Mouse (Mus musculus) liver (tissue): ENCODE data around the gene Trim56.
"Not testable (repeated sequence)": the region's sequence is repeated elsewhere in the genome, so short reads cannot be mapped to it uniquely, and the experiment has no call there.

Source experiments
- DNase-seq: peaks from one replicate; pipeline ENCODE4 v3.0.0-alpha.2; 2020; ENCODE audit warnings: mixed read lengths

Gene Trim56

DNA sequence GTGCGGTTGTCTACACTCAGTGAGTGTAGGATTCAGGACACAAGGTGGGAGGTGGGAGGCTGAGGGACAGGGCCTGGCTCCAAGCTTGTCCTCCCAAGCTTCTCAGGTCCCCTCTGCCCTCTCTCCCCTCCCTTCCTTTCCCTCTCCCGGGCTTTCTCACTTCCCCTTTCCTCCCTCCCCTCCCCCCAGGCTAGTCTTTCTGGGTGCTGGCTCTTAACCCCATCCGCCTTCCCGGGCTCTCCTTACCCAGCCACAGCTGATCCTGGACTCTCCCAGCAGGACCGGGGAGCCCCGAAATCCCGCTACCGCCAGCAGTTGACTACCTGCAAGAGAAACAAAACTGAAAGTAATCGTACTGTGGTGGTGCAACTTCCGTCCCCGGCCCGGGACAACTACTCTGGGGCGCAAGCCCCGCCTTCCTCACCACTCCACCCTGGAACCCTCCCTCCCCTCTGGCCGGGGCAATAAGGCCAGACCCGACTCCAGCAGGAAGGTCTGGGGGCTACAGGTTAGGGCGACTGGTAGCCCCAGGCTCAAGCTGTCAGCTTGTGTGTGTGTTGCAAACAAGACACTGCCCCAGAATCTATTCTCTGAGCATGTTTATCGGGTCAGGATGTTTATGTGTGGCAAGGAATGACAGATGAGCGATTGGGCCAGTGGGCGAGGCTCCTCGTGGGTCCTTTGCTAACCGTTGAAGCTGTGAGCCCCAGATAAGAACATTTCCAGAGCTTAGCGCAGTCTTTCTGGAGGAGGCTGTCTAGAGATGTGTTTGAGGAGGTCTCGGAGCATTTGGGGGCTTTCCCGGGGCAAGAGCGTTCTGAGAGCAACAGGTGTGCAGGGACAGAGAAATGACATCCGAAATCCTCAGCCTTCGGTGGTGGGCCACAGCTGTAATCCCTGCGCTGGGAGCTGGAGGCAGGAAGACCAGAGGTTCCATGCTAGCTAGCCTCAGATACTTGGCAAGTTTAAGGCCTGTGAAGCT lies at the start of gene Trim56:
TSS of gene Trim56 (minus strand) at position 344 of the 982 bp plus-strand sequence.
- peak; percentile 88 for DNase-seq

DNA sequence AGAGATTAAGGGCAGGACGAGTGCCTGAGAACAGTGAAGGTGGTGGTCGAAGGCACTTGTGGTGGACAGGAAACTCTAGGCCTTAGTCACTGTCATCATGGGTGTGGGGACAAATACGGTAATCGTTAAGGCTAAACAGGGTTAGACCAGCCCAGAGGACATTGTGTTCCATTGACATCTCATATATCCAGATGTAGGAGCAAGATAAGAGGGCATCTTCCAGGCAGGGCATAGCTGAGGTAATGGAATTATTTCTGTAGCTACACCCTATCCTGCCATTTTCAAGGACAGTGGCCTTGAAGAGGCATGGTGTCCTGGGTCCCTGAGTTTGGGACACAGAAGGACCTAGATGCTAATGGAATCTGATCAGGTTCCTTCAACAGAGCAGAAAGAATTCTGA lies 45.8 kb upstream of the Trim56 start:
- no peak for DNase-seq

DNA sequence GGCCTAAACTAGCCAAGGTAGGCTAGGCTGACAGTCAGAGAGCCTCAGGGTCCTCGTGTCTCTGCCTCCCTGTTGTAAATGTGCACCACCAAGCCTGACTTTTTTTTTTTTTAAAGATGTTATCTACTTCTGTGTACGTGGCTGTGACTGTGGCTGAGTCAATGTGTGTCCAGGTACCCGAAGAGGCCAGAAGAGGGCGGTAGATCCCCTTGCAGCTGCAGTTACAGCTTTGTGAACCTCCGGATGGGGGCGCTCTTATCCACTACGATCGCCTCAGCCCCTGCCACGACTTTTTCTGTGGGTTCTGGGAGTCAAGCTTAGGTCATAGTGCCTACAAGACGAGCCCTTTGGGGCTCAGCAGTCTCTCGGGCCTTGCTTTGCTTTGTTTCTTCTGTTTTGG lies 43.5 kb upstream of the Trim56 start:
- peak; percentile 58 for DNase-seq

DNA sequence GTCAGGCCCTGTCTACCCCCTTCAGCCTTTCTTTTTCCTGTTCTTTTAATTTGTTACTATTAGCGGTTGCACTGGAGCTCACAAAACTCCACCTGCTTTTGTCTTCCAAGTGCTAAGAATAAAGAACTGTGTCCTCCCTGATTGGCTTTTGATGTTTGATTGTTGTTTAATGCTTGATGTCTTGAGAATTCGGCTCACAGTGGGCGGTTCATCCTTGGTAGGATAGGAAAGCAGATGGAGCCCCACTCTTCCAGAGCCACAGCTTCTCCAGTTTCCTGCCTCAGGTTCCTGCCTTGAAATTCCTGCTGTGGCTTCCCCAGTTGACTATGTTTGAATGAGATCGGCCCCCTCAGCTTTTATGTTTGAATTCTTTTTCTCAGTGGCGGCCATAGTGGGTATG lies 37.3 kb upstream of the Trim56 start:
- no peak for DNase-seq

DNA sequence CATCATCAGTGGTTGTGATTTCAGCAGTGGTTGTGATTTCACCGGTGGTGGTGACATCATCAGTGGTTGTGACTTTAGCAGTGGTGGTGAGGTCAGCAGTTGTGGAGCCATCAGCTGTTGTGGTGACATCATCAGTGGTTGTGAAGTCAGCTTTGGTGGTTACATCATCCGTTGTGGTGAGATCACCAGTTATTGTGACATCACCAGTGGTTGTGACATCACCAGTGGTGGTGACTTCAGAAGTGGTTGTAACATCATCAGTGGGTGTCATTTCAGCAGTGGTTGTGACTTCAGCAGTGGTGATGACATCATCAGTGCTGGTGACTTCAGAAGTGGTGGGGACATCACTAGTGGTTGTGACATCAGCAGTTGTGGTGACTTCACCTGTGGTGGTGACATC lies 36.6 kb upstream of the Trim56 start:
- no peak for DNase-seq

DNA sequence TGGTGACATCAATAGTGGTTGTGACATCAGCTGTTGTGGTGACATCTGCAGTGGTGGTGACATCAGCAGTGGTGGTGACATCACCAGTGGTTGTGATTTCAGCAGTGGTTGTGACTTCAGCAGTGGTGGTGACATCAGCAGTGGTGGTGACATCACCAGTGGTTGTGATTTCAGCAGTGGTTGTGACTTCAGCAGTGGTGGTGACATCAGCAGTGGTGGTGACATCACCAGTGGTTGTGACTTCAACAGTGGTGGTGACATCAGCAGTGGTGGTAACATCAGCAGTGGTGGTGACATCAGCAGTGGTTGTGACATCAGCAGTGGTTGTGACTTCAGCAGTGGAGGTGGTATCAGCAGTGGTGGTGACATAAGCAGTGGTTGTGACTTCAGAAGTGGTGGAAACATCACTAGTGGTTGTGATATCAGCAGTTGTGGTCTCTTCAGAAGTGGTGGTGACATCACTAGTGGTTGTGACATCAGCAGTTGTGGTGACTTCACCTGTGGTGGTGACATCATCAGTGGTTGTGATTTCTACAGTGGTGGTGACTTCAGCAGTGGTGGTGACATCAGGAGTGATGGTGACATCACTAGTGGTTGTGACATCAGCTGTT lies 33.4 kb upstream of the Trim56 start, which contains the start of gene Muc3:
TSS of gene Muc3 (minus strand) at position 51 of the 611 bp plus-strand sequence.
- not testable (repeated sequence) for DNase-seq

DNA sequence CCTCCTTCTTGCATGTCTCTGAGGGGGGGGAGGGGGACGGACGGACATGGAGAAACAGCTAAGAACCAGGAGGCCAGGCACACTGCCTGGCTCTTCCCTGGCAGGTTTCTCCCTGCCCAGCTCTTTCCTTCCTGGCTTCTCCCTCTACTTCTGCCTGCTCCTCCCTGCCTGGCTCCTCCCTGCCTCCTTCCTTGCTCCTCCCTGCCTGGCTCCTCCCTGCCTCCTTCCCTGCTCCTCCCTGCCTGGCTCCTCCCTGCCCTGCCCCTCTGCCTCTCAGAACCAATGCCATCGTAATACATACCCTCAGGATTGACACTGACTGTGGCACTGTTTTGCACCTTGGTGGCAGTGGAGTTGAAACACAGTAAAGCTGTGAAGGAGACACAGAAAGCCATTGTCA lies 24.8 kb upstream of the Trim56 start:
- no peak for DNase-seq

DNA sequence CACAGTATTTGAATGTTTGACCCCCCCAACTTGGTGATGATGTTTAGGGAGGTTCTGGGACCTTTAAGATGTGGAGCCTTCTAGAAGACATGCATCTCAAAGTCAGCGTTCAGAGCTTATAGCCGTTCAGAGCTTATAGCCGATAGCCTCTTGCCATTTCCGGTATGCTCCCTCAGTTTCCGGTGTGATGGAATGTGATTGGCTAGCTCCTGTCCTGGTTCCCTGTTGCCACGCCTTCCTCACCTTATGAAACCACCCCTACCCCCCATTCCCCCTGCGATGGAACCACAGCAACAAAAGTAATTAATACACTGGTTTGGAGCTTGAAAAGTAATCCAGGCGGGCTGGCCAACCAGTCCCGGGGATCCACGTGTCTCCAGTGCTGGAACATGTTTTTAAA lies 23.0 kb upstream of the Trim56 start:
- DNase-seq: no peak

DNA sequence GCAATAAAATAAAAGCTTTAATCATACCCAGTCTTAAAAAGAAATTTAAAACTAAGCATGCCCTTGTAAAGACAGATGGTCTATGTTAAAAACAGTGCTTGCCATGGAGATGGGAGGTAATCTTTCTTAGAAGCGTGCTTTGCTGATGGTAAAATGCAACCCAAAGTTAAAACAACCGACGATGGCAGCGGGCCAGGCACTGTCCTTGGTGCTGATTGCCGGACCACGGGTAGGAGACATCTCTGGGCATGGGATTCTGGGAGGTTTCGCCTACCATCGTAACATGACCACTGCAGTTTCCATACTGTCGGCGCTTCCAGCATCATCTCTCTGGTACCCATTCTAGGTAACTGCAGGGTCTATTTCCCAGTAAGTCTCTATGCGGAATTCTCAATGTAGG lies 18.9 kb upstream of the Trim56 start:
- no peak for DNase-seq

DNA sequence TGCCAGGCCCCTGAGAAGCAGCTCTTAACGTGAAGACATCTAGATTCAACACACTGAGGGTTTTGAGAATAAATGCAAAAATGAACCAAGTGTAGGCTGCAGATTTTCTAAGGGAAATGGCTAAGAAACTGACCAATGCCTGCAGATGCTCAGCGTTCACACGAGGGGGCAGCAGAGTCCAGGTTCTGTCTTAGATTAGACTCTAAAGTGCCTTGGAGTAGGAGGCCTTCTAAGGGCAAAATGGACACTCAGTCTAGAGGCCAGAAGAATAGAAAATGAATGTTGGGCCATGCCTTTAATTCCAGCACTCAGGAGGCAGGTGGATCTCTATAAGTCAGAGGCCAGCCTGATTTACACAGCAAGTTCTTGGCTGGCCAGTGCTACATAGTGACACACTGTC lies 15.5 kb upstream of the Trim56 start:
- DNase-seq: peak; percentile 56

DNA sequence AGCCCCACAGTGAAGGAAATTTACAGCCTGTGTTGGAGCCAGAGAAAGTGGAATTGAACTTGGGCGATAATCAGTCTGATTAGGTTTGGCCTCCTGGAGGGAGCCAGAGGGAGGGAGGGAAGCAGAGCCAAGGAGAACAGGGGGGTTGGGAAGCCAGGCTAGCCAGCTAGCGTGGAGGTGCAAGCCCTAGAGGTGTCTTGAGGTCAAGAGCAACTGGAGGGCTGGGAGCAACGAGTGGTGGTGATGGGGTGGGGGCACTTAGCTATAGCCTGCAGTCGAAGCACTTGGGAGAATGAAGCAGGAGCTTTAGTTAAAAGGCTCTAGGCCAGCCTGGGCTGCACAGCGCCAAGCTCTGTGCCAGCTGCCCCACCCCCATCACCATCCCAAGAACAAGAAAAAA lies 13.3 kb upstream of the Trim56 start:
- no peak for DNase-seq

DNA sequence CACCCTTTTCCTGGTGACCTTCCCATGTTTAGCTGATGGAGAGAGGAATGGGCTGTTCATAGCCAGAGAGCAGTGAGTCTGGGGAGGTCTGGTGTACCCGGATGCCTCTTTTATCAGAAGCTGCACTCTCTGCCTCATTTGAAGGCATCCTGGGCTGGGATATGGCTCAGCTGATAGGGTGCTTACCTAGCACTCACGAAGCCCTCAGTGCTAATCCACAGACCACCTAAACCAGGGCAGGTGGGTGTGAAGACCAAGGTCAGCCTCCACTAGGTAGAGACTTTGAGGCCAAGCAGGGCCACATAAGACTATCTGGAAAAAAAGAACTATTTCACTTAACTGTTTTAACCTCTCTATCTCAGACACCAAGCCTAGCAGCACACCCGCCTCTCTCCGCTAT lies 7.5 kb upstream of the Trim56 start:
- DNase-seq: no peak

DNA sequence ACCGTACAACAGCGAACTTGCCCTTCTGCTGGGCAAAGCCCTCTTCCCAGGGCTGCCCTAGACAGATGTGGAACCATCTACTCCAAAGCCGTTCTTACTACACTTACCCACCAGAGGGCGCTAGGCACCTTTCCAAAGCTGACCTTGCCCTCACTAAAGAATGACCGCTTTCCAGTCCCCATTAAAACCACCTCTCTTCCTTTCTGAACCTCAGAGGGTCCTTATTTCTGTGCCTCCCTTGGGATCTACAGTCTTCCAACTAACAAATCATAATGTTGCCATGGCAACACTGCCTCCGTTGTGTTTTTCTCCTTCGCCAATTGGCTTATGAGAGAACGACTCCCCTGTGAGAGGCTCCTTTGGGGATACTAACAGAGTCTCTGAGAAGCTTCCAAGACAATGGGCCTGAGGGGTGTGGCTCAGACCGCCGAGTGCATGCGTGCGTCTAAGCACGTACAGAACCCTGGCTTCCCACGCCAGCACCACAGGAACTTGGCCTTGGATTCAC lies 6.7 kb upstream of the Trim56 start:
- peak; percentile 84 for DNase-seq

DNA sequence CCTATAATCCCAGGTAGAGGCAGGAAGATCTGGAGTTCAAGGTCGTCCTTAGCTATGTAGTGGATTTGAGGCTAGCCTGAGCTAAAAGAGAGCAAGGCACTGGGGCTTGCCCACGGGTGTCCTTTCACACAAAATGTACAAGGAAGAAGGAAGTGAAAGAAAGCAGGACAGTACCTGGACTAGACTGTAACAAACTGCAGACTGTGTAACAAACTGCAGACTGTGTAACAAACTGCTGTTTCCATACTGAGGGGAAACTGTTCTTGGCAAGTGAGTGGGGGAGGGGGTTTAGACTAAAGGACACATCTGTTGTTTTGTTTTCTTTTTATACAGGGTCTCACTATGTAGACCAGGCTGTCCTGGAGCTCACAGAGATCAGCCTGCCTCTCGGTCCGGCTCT lies 5.3 kb upstream of the Trim56 start:
- DNase-seq: no peak

DNA sequence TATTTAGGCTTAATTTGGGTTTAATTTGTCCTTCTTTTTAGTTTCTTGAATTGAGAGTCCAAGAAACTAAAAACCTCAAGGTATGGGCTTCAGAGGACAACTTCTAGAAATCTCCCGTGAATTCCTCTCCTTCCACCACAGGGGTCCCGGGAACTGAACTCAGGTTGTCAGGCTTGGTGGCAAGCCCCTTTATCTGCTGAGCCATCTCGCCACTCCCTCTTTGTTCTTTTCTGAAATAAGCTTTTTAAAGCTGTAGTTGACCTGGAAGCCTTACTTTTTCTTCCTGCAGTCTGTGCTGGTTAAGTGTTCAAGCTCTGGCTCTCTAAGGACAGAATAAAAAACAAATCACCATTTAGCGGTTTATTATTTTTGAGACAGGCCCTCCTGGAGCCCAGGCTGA lies 2.9 kb upstream of the Trim56 start:
- no peak for DNase-seq

DNA sequence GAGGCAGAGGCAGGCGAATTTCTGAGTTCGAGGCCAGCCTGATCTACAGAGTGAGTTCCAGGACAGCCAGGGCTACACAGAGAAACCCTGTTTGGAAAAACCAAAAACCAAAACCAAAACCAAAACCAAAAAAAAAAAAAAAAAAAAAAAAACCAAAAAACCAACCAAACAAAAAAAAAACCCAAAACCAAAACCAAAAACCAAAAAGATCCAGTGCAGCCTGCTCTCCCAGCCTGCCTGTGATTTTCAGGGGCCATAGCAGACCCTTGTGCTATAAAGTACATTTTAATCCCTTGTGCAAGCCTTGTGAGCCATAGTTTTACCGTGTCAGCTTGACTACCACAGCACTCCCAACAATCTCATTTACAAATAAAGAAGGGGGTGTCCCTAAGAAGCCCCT lies 2.0 kb upstream of the Trim56 start:
- not testable (repeated sequence) for DNase-seq

DNA sequence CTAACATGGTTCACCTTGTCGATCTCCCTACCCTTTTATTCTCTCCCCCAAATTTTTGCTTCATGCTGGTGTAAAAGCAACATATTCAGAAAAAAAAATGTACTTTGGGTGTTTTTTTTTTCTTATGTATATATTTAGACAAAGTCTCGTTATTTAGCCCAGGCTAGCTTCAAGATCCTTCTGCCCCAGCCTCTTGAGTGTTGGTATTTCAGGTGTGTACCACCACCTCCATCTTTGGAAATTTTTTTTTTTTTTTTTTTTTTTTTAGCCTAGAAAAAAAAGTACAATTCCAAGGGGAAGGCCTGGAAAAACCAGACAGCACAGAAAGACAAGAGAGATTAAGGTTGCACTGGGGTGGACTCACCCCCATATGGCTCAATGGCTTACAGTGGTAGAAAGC lies 978 bp upstream of the Trim56 start:
- DNase-seq: no peak

DNA sequence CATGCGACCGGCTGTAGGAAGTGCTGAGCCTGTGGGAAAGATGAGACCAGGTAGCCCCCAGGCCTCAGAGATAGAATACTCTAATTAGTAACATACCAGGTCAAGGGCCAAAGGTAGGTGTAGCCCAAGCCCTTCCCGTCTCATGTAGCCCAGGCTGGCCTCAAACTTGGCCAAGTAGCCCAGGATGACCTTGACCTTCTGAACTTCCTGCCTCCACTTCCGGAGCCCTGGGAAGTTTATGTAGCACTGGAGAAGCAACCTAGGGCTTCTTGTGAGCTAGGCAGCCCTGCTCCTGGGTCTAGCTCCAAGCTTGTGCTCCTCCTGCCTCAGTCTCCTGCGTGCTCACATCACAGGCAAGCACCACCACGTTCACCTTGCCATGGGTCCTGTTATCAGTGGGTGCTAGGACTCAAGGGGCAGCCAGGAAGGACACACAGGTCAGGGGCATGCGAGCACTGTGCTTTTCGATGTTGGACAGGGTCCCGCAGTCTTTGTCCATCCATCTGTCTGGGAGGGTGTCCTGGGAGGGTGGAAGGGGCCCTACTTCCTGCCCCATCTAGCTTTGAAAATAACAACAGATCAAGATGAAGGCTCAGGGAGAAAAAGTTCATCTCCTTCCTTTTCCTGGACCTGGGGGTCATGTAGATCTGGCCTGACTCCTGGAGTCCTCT lies 983 bp downstream of the Trim56 start:
- DNase-seq: no peak

DNA sequence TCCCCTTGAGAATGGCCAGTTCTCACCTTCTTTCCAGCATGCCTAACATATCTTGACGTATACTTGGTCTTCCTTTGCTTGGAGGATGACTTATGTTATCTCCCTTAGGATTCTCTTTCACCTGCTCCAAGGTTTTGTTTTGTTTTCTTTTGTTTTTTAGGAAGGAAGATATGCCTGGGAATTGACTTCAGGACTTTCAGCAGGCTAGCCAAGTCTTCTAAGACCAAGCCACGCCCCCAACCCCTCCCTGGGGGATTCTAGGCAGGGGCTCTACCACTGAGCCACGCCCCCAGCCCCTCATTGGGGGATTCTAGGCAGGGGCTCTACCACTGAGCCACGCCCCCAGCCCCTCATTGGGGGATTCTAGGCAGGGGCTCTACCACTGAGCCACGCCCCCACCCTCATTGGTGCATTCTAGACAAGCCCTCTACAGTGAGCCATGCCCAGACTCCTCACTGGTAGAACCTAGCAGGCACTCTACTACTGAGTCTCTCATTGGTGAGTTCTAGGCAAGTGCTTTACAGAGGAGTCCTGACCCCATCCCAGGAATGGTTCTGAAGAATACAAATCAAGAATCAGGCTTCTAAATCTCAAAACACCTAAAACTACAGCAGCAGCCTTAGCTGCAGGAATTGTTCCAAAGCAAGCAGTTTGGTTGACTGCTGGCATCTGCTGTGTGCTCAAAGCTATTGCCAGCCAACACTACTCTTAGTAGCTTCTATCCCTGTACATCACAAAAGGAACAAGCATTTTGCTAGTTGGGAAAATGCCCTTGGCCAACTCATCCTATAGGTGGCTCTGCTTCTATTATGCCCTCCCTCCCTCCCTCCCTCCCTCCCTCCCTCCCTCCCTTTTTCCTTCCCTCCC lies 4.2 kb downstream of the Trim56 start:
- no peak for DNase-seq

DNA sequence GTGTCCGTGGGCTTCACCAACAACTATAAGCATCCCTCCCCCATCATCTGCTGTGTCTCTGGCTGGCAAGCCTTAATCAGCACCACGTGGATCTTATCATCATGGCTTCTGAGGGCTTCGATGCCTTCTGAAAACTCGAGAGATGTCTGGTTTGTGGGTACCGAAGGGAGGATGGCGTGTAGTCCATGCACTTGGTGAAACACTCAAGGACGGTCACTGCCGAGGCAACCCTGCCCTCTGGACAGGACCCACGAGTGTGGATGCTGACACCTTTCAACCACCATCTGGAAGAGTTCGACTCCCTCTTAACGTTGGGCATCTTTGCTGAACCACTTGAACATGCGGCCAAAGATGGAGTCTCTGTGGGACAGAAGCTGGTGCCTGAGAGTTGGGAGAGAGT lies 5.1 kb downstream of the Trim56 start:
- DNase-seq: no peak

DNA sequence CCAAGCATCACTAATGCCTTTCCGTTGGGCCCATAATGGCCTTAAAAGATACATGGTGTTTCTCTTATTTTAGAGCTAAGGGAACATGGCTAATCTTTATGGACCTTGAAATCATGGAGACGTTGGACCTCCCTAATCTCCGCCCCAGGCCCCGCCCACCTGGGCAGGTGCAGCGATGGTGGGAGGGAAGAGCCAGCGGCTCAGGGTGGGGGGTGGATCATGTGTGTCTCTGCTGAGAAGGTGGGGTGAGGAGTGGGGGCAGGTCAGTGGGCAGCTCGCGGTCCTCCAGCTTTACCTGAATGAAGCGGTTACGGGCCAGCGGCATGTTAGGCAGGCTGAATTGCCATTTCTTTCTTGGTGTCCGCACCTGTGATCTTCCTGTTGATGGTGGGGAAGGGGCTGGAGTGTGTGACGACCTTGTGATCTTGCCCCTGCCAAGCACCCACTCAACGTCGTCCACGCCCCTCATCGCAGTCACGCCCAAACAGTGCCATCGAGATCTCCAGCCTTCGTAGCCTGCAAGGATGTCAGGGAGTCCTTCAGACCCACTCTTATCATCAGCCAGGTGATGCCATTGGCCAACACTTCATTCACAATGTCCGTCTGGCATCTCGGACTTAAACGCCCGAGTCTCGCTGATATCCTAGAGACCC lies 5.9 kb downstream of the Trim56 start:
- DNase-seq: no peak

DNA sequence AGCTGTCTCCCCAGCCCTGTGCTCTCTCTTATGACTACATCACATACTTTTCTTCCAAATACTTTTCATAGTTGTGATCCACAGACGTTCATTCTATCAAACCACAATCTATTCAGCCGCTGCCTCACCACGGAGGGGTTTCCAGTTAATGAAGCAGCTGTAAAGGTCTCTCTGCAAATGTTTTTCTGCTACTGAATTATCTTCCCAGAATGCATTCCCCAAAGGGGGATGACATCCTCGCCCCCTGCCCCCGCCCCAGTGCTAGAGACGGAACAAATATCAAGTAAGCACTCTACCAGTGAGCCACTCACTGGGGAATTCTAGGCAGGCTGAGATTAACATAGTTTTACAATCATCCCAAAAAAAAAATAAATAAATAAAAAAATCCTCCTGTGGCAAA lies 7.9 kb downstream of the Trim56 start:
- DNase-seq: no peak
